Mouse (Mus musculus): Measurements from ENCODE around the gene Stkld1. TPM values are rescaled to one million over a fixed set of nuclear protein-coding genes. Genes with fewer than 3 reads are reported as not detected.

The Stkld1 gene
- polyA plus RNA-seq, 1 experiment from 2014 or later, result 0.09 TPM

- Histone ChIP-seq H3K27ac (no peak overlapping the region), H3K4me1 (replicated peaks) (no peaks in the 10 kb centered on the region), H3K4me3 (no peak overlapping the region), H3K9me3 (no peaks in the 10 kb centered on the region), H3K27me3 (ENCODE audit: insufficient read depth, poor library complexity, severe bottlenecking) (no peaks in the 10 kb centered on the region), H3K36me3 (no peaks in the 10 kb centered on the region)
- DNase-seq (ENCODE audit: low spot score), result no peak
- 93% methylated on average over 7 of the region's 7 CpGs for WGBS
Measured at GRCm38 (mm10) chr2:26997993-26998392, 64.1 kb downstream of the Stkld1 start.

Other genes starting within 250 kb of the Stkld1 start
- not detected in 2 replicates for gene Abo, start 69.1 kb upstream of the Stkld1 start, polyA plus RNA-seq (2016; fragmentation: Nextera tagmentation; extraction: Ambion mirVana)
- gene Surf6, start 31.2 kb upstream of the Stkld1 start, polyA plus RNA-seq (2016; fragmentation: Nextera tagmentation; extraction: Ambion mirVana), result 30.8 and 33.4 TPM in 2 replicates
- gene Med22, start 23.4 kb upstream of the Stkld1 start, polyA plus RNA-seq (2016; fragmentation: Nextera tagmentation; extraction: Ambion mirVana), result 111 and 130 TPM in 2 replicates
- gene Rpl7a, start 23.3 kb upstream of the Stkld1 start, polyA plus RNA-seq (2016; fragmentation: Nextera tagmentation; extraction: Ambion mirVana), result 566 and 674 TPM in 2 replicates
- gene Surf2, start 17.7 kb upstream of the Stkld1 start, polyA plus RNA-seq (2016; fragmentation: Nextera tagmentation; extraction: Ambion mirVana), result 53.2 and 58.0 TPM in 2 replicates
- 47.4 and 53.6 TPM in 2 replicates for gene Surf1, start 17.5 kb upstream of the Stkld1 start, polyA plus RNA-seq (2016; fragmentation: Nextera tagmentation; extraction: Ambion mirVana)
- 155 and 158 TPM in 2 replicates for gene Surf4, start 119 bp upstream of the Stkld1 start, polyA plus RNA-seq (2016; fragmentation: Nextera tagmentation; extraction: Ambion mirVana)
- gene Rexo4, start 30.3 kb downstream of the Stkld1 start, polyA plus RNA-seq (2016; fragmentation: Nextera tagmentation; extraction: Ambion mirVana), result 47.4 and 56.1 TPM in 2 replicates
- gene Adamts13, start 39.4 kb downstream of the Stkld1 start, polyA plus RNA-seq (2016; fragmentation: Nextera tagmentation; extraction: Ambion mirVana), result not detected in 2 replicates
- 93.2 and 96.9 TPM in 2 replicates for gene Cacfd1, start 75.9 kb downstream of the Stkld1 start, polyA plus RNA-seq (2016; fragmentation: Nextera tagmentation; extraction: Ambion mirVana)
- gene Slc2a6, start 94.0 kb downstream of the Stkld1 start, polyA plus RNA-seq (2016; fragmentation: Nextera tagmentation; extraction: Ambion mirVana), result 2.8 and 3.1 TPM in 2 replicates
- gene Mymk, start 138.1 kb downstream of the Stkld1 start, polyA plus RNA-seq (2016; fragmentation: Nextera tagmentation; extraction: Ambion mirVana), result 0.11 and 0.29 TPM in 2 replicates
- 4.0 and 7.0 TPM in 2 replicates for gene Adamtsl2, start 145.3 kb downstream of the Stkld1 start, polyA plus RNA-seq (2016; fragmentation: Nextera tagmentation; extraction: Ambion mirVana)
- gene Fam163b, start 208.4 kb downstream of the Stkld1 start, polyA plus RNA-seq (2016; fragmentation: Nextera tagmentation; extraction: Ambion mirVana), result 0.26 TPM in 2 replicates
- gene Dbh, start 231.2 kb downstream of the Stkld1 start, polyA plus RNA-seq (2016; fragmentation: Nextera tagmentation; extraction: Ambion mirVana), result 4.3 and 4.9 TPM in 2 replicates